Mouse (Mus musculus) frontal cortex, postnatal 25 days (tissue): Measurements from ENCODE around the gene Kcna4.

Experiments used
- DNase-seq, 2 experiments: peaks; one replicate each; pipeline ENCODE4 v3.0.0; 2022; ENCODE audit warnings: low spot score in 2 of 2

Gene Kcna4

DNA sequence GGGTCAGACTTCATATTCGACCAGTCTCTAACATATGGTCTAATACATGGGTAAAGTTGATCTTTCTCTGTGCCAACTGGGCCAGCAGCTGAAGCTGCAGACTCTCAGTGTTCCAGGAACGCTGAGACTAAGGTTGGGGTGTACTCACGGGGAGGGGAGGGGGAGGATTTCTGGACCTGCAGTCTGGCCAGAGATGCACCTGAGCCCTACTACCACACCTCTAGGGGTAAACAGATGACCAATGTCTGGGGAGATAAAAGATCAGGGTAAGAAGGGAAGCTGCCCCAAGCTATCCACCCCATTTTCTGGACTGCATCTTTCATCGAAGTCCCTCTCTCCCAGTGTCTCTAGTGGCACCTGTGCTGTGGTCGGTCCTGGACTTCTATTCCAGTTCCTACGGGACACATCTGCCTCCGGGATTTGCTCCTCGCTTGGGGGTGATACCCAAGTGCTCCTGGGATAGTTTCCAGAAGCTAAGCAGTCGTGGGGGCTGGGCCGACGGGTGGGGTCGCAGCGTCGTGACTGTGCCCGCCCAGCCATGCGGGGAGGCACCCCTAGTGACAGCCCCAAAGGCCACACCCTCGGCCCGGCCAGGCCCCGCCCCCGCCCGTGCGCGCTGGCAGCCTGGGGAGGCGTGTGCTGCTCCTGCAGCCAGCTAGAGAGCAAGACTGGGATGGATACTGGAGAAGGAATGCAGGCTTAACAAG is at the start of gene Kcna4:
Kcna4 (plus strand) TSS at position 650 of the 707 bp plus-strand sequence.
- peak; percentile 34 to 59 for DNase-seq

GRCm38 (mm10) chr2:107258091-107258490 is 32.3 kb upstream of the Kcna4 start:
- no peak for DNase-seq

- no peak for DNase-seq
These were observed 24.2 kb upstream of the Kcna4 start for GRCm38 (mm10) chr2:107266251-107266650.

GRCm38 (mm10) chr2:107270050-107270449 is 20.4 kb upstream of the Kcna4 start:
- DNase-seq = no peak

- no peak for DNase-seq
These were observed 219 bp downstream of the Kcna4 start for GRCm38 (mm10) chr2:107290697-107291019.

DNA sequence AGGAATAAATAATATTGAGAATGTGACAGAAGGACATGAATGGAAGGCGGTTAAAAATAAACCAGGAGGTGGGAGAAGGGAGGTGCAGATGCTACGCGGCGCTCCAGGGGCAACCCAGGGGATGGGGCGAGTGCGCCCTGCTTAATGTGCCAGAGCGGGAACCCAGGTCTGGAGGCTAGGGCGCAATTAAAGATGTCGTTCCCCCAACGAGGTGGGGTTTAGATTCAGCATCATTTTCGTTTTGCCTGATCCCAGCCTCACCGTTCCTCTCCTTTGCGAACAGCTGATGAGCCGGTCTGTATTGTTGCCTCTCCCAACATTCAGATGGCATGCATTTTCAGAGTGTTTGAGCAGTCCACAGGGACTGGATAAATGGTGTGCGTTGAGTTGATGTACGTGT is 703 bp downstream of the Kcna4 start:
- DNase-seq = no peak

- DNase-seq = no peak
These were observed 4.1 kb downstream of the Kcna4 start for GRCm38 (mm10) chr2:107294521-107294920.

GRCm38 (mm10) chr2:107301886-107302285 is 11.4 kb downstream of the Kcna4 start:
- DNase-seq = no peak

- DNase-seq = no peak
These were observed 14.3 kb downstream of the Kcna4 start for GRCm38 (mm10) chr2:107304707-107305106.

DNA sequence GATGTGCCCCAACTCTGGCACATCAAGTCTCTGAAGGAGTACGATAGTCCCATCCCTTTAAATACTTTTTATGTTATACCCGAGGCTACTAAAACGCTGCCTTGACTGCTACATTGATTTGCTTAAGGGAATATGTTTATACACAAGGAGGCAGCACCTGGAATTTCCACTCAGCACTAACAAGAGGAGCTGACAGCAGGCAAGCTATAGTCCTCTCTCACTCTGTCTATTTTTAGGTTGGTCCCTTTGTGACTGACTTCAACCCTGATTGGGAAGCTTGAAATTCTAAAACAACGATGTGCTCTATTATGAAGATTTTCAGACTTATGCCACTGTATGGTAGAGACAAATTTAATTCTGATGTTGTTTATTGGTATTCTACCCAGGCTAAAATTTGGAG is 15.6 kb downstream of the Kcna4 start:
- no peak for DNase-seq

DNA sequence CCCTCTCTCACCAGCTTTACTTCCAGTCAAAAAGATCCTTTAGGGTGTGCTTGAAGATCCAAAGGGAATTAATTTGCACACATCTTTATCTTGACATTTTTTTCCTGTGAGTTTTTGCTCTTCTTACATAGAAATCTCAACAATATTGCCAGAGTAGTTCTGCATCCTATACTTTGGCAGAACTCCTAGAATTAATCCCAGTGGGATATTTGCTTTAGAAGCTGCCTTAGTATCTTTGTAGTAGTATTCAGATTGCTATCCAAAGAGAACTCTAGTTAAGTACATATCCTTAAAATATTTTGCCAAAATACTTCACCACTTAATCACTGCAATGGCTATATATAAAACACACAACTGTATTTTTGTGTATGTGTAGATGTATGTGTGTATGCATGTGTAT is 28.2 kb downstream of the Kcna4 start:
- DNase-seq = no peak

- no peak for DNase-seq
These were observed 31.3 kb downstream of the Kcna4 start for GRCm38 (mm10) chr2:107321596-107322226.

GRCm38 (mm10) chr2:107324090-107324489 is 33.7 kb downstream of the Kcna4 start:
- DNase-seq = no peak

DNA sequence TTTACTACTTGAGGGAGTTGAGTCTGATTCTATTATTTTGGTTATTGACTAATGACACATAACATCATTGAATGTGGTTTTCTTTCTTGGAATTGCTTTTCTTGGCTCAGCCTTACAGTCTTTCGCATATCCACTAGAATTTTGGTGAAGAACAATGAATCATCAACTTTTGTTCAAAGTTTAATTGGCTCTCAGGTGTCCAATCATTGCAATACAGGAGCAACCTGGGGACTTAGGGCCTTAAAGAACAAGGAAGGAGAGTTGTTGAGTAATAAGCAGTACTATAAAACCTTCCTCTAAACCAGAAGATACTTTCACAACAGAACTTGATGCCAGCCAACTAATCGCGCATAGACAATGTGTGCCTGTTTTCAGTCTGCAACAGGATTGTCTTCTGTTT is 36.8 kb downstream of the Kcna4 start:
- DNase-seq = no peak

GRCm38 (mm10) chr2:107341291-107341690 is 50.9 kb downstream of the Kcna4 start:
- no peak for DNase-seq

GRCm38 (mm10) chr2:107344807-107345206 is 54.4 kb downstream of the Kcna4 start:
- no peak for DNase-seq

GRCm38 (mm10) chr2:107345299-107345698 is 54.9 kb downstream of the Kcna4 start:
- DNase-seq = no peak
